Mouse (Mus musculus) E14TG2a.4 (cell line): ENCODE measurements around the gene Trio.

Experiments used
- CTCF ChIP-seq: conservative IDR thresholded peaks from 2 replicates; pipeline ENCODE4 v1.5.1; 2014; ENCODE audit warnings: low read length
- NANOG ChIP-seq: IDR thresholded peaks from 2 replicates; pipeline ENCODE4 v1.6.1; 2014; ENCODE audit warnings: borderline replicate concordance, low read length, mixed read lengths
- POU5F1 ChIP-seq: IDR thresholded peaks from 2 replicates; pipeline ENCODE4 v1.6.1; 2014; ENCODE audit warnings: low read length, borderline replicate concordance

GRCm38 (mm10) chr15:27931459-27931858 is 94.2 kb downstream of the Trio start:
- no peak for TF ChIP-seq CTCF
- TF ChIP-seq POU5F1, result no peak
- TF ChIP-seq NANOG, result no peak
